Mouse (Mus musculus) layer of hippocampus, postnatal 36 days (tissue): ENCODE measurements at regions not wholly inside any gene's neighbourhood (a gene's known extent, or its start where the extent isn't known, plus 50 kb on each side); places are given as distances from the start of the nearest gene placed in this dataset.

Source experiments
- DNase-seq, 2 experiments: peaks; one replicate each; pipeline ENCODE4 v3.0.0; 2022

GRCm38 (mm10) chr2:70914372-70914771 lies 88.8 kb upstream of the Tlk1 start:
- peak in 1 of 2 experiments; percentile 24 for DNase-seq

DNA sequence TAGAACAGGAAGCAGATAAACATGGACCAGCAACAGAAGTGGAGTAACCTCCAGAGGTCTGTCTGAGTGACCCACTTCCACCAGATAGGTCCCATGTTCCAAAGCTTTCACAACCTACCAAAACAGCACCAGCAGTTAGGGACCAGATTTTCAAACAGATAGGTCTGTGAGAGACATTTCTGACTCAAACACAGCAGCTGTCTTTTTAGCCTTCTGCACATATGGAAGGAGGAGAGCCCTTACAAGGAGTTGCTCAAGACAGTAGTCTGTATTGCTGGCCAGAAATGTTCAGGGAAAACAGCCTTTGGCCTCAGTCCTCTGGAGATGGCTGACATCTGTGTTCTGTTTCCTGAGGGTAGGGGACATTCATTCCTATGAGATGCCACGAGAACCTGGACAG lies 83.9 kb upstream of the Tlk1 start:
- DNase-seq: no peak

DNA sequence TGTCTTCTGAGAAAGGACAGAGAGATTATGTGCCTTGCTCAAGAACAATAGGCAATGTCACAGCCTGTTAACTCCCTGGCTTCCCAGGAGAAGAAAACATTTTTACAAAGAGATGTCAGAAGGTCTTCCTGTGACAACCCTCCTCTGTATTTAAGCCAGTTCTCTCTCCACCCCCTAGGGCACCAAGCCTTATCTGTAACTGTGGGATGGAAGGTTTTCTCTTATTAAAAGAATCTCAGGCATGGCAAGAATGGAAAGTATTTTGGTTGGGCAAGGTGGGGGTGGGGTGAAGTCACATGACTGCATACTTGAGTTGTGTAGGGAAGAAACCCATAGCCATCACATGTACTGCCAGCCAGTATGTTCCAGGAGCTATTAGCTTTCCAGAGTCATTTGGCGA lies 83.1 kb upstream of the Tlk1 start:
- no peak for DNase-seq

DNA sequence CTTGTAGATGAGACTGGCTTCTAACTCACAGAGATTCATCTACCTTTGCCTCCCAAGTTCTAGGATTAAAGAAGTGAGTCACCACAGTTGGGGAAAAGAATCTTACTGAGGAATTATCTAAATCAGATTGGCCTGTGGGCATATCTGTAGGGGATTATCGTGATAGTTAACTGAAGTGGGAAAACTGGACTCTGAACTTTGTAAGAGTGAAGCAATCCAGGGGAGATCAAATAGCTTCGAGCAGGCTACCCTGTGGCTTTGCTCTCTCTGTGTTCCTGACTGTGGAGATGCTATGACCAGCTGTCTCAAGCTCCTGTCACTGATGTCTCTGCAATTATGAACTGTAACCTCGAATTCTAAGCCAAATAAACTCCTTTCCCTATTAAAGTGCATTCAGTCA lies 80.7 kb upstream of the Tlk1 start:
- no peak for DNase-seq

DNA sequence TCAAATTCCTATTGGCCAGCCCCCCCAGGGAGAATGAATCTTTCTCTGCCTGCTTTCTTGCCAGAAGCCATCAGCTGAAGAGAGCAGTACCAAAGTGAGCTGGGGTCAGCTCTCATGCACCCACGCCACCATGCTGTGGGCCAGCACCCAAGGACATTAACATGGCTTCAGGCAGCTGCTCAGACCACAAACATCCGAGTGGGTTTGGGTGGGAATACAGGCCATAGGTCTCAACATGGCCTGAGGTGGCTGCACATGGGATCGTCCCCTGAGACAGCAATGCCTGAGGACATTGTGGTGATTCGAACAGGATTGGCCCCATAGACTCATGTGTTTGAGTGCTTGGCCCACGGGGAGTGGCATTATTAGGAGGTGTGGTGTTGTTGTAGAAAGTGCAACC lies 78.9 kb upstream of the Tlk1 start:
- no peak for DNase-seq

DNA sequence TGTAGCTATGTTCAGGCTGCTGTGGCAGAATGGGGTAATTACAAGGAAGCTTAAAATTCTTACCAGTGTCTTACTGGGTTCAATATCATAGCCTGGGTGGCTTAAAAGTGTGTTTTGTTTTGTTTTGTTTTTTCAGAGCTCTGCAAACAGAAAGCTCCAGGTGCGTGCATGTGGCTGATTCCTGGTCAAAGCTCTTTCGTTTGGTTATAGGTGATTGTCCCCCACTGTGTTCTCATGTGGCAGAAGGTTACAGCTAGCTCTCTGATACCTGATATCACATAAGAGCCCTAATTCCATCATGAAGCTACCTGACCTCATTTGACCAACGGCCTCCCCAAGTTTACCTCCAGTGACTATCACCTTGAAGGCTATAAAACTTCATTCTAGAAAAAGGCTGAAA lies 76.7 kb upstream of the Tlk1 start:
- DNase-seq: no peak

- DNase-seq: peak in 1 of 2 experiments; percentile 22
Observed at GRCm38 (mm10) chr2:70901479-70901878, 76.0 kb upstream of the Tlk1 start.

GRCm38 (mm10) chr2:70899056-70899455 lies 73.5 kb upstream of the Tlk1 start:
- no peak for DNase-seq

DNA sequence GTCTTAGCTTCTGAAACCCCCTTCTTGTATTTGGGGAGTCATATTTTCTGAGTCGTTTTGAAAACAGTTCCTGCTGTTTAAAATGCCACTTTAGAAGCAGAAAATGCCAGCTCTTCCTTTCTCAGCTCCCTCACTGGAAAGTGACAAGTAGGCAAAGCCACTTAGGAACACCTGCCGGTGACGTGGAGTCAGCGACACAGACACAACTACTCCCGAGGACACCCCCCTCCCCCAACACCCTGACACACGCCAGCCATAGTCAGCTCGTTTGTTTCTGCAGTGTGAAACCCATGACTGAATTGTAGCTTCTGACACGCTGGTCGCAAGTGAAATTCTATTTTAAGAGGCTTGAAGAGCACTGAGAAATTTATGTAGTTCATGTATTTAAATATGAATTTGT lies 72.9 kb upstream of the Tlk1 start:
- no peak for DNase-seq

DNA sequence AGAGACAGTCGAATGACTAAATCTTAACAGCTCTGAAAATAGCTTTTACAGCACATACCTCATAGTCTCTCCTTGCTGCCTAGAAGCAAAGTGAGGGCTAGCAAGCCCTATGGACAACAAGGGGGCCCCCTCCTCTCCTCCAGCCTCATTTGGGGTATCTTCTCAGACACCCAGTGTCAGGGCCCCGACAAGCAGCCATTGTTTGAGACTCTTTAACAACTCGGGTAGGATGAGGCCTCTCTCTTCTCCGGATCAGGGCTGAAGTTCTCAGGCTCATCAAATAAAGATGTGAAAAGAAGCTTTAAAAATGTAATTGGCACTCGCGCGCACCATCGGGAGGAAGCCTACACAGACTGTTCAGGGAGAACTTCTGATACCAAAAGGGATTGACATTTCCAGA lies 71.8 kb upstream of the Tlk1 start:
- DNase-seq: no peak

DNA sequence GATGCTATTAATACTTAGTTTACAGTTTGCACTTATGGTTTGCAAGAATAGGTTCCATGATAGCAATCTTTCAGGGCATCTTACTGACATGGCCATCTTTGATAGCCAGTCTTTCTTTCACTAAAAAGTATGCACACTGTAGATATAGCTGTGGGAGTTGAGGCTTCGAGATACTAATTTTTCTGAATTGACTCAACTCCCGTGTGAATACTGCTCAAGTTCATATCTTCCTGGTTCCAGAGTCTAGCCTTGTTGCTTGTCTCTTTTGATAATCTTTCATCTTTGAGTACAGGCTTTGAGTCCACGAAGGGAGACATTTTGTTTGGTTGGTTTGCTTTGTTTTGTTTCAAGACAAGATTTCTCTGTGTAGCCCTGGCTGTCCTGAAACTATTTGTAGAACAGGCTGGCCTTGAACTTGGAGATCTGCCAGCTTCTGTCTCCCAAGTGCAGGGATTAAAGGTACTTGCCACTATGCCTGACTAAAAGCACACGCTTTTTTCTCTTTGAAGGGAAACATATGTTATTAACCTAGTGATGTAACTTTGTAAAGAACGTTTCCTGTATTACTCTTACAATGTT lies 64.1 kb upstream of the Tlk1 start:
- no peak for DNase-seq

DNA sequence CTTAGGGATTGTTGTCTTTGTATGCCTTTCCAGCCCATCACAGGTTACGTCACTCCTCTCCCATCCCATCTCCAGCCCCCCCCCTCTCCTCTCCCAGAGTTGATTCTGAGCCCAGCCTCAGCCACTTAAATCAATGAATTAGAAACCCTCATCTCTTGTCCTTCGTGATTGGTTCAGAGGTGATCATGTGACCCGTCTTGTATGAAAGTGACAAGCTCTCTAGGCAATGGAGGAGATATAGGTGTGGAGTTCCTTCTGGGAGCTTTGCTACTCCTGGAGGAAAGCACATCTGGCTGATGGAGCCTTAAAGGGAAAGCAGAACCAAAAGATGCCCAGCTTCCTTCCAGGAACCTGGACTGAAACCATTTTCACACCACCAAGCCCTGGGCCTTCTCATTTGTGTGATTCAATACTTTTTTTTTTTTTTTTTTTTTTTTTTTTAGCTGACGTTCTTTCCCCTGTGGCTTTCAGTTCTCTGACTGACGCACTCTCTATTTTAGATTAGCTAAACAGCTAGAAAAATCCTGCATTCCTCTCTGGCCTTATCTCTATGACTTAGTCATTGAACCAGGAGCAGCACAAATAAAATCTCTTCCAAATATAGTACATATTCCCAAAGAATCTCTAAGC lies 63.4 kb upstream of the Tlk1 start:
- DNase-seq: no peak

DNA sequence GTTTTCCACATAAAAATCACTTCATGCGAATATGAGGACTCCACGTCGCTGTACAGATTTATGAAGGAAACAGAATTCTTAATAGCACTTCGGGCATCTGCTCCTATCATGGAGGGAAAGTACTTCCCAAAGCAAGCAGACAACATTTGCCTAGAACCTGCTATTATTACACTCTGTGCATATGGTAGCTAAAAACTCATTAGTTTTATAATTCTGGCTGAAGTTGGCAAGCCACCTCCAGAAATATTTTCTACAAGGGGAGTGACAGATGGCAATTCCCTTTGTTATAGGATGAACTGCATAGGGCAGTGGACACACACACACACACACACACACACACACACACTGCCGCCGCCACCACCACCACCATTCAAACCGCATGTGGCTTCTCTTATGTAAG lies 61.3 kb upstream of the Tlk1 start:
- no peak for DNase-seq

DNA sequence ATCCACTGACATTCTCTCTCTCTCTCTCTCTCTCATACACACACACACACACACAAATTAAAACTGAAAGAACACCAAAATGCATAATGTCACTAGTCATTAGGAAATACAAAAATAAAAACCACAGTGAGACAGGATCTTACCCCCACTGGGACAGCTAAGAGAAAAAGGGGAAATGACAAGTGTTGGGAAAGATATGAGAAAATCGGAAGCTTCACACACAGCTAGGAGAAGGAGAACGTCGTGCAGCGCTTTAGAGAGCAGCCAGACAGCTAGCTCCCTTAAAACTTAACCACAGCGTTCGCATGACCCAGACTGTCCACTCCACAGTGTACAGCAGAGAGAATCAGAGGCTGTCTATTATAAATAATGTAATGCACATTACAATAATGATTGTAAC lies 60.1 kb upstream of the Tlk1 start:
- DNase-seq: no peak

DNA sequence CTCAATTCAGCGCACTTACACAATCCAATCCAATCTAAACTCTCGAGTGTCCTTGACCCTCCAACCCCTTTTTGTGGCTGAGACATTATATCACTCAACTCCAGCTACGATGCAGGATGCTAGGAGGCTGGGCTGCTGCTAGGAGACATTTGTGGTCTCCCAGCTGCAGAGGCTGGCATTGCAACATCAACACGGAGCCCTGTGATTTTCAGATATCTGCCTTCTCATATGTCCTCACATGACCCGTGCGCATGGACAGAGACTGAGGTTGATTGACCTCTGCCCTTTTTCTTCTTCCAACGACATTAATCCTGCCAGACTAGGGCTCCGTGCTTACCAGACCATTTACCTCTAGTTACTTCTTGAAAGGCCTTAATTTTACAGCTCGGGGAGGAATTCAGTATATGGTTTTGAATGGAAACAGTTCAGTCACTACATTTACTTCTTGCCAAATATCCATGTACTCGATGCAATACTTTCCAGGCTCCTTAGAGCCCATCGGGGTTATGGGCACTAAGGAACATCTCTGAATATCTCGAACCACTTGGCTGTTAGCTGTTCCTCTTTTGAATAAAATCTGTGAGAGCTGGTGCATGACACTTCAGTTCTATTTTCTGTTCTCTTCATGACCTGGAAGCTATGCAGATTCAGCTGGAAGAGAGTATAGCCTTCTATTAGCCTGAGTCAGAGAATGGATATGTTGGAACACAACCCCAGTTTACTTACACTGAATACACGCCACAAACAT lies 52.0 kb upstream of the Tlk1 start:
- DNase-seq: no peak

- no peak for DNase-seq
Observed at GRCm38 (mm10) chr2:70876251-70876650, 50.7 kb upstream of the Tlk1 start.
